Mouse (Mus musculus) embryo, embryonic 9.5 days (tissue): ENCODE measurements around the gene 1700025G04Rik.

Source experiments
- DNase-seq: peaks from one replicate; pipeline ENCODE4 v3.0.0-alpha.2; 2017; ENCODE audit errors: extremely low spot score

1700025G04Rik gene

DNA sequence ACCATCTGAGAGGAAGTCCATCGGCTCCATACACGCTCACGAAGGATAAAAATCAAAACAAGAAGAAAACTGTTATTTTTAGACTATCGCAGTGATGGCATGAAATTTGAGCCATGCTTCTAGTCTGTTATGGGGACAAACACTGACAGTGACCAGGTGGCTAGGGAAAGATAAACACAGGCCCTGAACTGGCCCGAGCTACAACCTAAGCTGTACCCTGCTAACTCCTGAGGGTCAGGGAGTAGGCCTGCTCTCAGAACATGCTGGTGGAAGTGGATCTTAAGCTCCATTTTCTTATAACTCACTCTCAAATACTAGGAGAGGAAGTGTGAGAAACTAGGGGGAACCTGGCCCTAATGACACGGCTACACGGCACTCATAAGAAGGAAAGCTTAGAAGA lies 126.7 kb downstream of the 1700025G04Rik start:
- no peak for DNase-seq

DNA sequence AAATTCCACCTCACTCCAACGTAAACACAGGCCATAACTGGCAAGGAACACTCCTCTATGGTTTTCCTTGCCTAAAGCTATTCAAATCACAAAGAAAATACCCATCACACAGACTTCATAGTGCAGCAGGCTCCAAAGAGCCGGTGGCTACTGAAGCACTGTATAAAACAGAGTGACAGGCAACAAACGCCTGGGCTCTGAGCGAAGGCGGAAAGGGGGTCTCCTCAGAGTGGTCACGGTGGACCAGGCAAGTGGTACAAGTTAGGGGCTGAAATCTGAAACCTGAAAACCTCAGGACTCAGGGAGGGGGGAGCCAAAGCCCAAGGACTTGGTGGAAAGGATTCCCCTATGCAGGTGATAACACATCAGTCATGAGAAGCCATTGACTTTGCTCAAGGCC lies 127.8 kb downstream of the 1700025G04Rik start:
- no peak for DNase-seq

DNA sequence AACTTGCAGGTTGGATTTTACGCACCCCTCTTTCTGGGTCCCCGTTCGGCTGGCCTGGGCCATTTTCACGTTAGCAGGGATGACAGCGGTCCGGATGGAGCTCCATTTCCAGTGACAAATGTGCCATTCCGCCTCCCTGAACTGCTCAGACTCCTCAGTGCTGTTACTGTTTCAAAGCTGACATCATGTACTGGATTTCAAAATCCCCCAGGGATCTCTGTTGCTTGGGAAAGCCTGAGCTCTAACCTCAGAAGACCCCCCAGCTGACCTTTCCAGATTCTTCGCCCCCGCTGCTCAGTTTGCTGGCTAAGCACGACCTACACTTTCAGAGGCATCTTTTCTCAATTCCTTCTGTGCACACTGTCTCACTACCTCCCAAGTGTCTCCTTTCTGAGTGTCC lies 128.7 kb downstream of the 1700025G04Rik start:
- no peak for DNase-seq

DNA sequence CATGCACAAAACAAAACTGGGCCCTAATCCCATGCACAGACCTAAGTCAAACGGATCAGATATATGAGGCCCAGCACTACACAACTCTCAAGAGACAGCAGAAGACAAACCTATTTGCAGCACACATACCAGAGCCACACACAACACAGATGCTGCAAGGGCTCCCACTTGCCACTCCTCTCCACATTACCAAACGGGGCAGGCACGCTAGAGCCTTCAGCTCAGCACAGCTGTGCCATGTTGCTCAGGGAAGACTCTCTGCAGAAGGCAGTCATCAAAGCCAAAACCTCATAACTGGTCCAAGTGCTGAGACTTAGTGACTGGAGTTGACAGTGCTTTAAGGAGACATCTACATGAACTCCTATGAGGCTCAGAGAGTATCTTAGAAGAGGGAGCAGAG lies 130.9 kb downstream of the 1700025G04Rik start:
- DNase-seq, result no peak

DNA sequence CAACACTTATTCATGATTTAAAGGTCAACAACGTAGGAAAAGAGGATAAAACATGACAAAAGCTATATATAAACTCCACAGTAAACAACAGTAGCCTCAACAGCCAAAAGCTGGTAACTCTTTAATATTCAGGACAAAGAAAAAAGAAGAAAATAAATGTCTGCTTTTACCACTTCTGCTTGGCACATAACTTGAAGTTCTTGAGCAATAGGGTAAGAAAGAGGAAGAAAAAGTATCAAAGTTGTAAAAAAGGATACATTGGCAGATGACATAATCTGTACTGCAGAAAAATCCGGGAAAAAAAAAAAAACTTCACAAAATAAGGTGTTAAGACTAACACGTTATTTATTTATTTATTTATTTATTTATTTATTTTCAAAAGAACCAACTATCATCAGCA lies 131.5 kb downstream of the 1700025G04Rik start:
- DNase-seq, result no peak

DNA sequence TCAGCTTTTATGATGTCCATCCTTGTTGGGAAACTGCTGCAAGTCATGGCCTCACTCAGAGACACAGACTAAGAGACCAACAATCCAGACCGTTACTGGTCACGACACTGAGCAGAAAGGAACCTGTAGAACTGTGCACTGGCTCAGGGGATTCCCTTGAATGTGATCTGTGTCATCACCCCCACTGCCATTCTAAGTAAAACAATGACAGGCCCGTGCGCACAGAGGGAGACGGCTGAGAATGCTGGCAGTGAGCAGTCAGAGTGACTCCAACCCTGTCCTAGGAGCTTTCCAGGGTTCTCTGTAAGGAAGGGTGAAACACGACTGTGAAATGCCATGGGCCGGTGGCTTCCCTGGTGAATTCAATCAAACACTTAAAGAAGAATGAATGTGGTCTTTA lies 132.3 kb downstream of the 1700025G04Rik start:
- DNase-seq, result no peak

DNA sequence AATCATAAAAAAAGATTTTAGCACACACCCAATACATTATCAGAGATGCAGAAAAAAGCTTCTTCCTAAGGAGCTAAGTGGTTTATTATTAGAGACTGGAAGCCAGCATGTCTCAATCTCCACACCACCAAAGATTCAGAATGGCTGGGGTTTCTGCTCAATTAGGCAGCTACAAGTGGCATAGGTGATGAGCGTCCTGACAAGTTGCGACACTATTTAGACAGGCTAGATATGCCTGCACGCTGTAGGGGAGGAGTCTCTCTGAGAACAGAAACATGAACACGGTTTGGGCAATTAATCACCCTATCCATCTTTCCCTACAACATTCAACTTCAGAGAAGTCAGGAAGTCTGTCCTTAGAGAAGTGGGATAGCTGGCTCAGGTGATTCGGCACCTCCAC lies 134.1 kb downstream of the 1700025G04Rik start:
- no peak for DNase-seq

DNA sequence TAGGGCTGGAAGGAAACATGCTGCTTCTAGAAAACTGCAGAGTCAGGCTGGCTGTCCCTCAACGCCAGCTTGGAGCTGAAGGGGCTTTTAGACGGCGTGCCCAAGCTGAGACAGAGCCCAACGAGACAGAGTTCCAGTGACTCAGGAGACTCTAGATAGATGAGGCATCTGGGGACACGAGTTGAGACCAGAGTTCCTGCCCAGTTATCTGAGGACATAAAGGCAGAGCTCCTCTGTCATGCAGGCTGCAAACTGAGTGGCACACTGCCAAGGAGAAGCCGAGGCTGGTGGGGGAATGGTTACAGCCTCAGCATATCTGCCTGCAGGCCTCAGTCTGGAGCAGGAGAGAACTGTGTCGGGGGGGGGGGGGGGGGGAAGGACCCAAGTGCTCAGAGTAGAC lies 136.4 kb downstream of the 1700025G04Rik start:
- DNase-seq, result no peak

DNA sequence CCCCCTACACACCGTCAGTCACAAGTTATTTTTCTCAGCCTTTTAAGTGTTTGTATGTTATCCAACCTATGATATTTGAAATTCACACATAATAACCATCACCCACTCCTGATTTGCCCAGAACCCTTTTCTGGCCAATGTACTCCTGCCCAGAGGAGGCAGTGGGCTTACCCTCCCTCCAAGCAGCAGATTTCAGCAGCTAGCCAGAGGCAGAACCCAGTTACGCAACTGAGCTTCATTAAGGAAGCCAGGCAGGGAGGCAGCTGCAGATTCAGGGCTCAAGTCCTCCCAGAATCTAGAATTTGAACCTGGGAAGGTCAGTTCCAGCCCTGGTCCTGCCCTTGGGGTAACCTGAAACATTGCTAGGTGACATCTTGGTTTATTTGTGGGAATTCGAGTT lies 141.9 kb downstream of the 1700025G04Rik start:
- no peak for DNase-seq

DNA sequence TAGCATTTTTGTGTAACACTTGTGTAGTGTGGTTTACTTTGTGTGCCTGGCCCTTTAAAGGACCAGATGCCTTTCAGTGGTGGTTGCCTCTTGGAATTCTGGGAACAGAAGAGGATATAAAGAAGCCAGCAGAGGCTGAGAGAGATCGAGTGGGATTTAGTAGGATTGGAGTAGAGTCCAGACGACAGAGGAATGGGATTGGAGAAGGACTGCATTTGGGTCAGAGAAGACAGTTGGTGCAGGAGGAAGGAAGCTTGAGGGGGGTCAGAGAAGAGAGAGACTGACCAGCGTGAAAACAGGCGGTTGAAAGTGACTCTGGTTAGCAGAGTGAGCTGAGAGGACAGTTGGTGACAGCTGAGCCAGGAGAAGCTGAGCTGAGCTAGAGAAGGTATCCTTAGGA lies 142.4 kb downstream of the 1700025G04Rik start:
- no peak for DNase-seq

DNA sequence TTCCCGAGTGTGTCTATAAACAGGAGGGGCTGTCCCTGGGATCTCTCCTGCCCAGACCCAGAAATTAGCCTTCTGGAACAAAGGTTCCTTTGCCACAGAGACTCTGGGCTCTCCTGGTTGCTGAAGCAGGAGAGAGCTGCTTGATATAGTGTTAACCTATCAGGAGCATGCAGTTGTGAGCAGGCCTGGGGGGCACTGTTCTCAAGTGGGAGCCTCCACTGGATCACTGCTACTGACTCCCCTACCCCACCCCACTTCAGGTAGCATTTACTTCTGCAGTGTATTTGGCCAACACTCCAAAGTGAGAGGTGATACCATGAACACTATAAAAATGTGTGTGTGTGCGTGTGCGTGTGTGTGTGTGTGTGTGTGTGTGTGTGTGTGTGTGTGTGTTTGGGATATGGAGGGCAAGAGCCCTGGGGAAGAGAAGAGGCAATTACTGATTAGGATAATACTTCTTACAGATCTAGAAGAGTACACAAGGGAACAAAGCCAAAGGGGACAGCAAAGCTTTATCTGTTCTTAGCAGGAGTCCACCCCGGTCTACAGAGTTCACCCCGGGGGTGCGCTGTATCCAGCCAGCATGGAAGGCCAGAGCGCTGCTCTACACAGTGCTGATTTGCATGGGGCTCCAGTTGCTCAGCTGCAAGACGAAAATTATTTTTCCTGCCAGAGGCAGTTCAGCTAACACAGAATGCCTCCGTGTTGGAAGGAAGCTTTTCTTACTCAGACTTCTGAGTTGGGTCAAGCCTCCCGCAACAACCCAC lies 145.3 kb downstream of the 1700025G04Rik start:
- DNase-seq, result no peak

DNA sequence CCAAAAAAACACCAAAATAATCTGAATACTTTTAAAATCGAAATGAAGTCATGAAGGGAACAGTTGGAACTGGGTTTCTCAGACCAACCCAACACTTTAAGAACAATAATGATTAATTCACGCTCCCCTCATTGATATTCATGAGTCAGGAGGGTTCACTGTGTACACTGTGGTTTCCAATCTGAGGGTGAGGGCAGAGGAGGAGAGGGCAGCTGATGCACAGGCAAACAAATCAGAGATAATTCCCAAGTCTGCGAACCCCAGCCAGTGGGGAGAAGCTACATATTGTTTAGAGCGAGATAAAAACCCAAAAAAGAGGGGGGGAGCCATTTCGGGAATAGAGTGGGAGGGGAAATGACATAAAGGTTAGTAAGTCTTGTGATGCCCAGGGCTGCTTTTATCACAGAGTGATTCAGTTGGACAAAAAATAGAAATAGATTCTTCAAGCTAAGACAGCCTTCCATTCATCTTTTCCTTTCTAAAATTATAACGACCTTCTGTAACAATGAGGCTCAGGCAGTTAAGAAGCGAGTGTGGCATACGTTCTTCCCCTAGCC lies 146.2 kb downstream of the 1700025G04Rik start:
- DNase-seq, result no peak

DNA sequence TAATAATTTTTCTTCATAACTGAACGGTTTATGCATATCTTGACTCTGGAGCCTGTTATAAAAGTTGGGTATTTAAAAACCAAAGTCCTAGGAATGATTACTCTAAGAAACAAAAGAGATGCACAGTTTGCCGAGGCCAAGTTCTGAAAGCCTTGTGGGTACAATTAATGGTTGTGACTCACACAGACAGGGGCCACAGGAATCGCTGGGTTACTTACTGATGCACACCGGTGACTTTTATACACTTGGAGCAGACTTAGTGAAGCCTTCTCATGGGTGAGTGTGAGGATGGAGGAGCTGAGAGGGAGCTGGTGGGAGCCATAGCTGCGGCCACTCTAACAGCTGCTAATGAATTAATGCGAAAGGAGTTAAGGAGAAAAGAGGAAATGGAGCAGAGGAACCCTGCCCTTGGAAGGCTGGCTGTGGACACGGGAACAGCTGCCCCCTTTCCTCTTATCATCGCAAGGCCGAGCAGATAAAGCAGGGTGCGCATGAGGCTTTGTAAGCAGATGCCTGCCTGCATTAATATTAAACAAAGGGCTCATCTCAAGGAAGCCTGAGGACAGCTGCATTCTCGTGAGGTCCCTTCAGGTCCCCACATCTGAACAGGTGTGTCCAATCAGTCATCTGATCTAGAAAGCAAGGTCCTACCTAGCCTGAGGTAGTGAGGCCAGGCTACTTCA lies 146.8 kb downstream of the 1700025G04Rik start:
- DNase-seq, result no peak

DNA sequence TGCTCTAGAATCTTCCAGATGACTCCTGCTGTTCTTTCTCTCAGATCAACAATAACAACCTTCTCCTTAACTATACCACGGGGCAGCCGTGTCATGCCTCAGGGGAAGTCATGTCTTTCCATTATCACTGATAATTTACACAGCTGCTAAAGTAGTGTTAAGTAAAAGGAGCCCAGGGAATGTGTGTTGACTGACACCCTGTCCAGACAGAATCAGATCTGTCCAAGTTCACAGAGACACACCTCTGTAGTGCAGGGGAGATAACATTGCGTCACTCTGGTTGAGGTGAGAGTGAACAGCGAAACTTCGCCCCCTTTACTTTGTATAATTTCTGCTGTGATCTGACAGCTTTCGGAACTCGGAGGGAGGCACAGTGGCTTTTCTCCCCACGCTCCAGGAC lies 149.9 kb downstream of the 1700025G04Rik start:
- DNase-seq, result no peak

DNA sequence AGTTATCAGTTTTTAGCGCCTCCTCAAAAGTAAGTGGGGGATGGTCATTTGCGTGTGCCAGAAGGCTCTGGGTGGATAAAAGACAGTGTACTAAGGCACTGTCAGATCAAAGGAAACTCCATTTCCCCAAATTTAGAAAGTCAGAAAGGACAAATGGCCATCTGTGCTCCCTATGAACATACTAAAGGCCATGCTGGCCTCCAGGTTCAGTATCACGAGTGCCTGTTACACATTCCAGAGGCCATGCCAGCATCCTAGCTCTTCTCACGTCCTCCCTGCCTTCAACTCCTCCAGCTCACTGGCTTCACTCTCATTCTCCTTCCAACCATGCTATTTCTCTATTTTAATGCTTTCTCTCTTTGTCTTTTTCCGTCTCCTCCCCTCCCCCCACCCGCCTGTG lies 150.4 kb downstream of the 1700025G04Rik start:
- no peak for DNase-seq

DNA sequence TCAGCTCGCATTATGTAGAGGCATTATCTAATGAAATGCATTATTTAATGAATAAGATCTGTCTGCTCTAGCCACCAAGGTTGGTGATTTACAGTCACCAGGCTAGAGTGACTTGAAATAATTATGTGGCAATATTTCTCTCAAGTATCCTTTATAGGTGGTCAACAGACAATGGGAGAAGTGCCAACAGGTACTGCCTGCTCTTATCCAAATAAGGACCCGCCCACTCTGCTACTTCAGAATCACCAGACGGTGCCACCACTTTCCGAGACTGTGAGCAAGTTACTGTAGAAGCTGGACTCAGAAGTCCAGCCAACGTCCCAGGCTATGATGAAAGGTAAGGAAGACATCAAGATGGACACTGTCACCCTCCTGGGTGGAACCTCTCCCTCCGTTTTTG lies 156.3 kb downstream of the 1700025G04Rik start:
- no peak for DNase-seq

DNA sequence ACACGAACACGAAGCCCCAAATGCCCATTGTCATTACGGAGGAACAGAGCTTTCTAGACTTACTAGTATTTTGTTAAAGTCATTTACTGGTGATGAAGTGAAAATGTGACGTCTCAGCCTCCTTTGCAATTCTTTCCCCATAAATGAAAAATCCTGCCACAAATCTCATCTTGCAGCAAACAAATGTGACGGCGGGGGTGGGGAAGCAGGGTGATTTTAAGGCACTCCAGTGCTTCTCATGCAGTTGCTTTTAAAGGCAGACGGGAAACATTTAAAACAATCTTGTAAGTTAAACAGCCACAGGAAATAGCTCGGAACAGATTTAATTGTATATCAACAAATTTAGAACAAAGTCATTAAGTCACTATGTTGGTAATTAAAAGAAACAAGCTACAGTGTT lies 163.1 kb downstream of the 1700025G04Rik start:
- DNase-seq, result no peak

DNA sequence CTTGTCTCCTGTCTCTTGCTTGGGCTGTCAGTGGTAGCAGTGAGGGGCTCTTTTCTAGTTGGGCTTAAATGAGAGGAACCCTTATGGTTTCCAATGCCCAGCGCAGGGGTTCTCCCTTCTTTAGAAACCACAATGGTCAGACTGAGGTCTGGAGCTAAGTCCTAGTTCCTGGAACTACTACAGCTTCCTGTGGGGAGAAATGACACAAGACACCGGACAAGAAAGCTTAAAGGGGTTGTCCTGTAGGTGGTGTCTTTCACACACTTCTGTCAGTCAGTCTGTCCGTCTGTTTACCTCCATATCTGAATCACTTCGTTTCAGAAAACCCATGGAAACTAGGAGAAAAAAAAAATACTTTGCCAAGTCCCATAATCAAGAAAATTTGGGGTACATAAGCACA lies 163.8 kb downstream of the 1700025G04Rik start:
- DNase-seq, result no peak

DNA sequence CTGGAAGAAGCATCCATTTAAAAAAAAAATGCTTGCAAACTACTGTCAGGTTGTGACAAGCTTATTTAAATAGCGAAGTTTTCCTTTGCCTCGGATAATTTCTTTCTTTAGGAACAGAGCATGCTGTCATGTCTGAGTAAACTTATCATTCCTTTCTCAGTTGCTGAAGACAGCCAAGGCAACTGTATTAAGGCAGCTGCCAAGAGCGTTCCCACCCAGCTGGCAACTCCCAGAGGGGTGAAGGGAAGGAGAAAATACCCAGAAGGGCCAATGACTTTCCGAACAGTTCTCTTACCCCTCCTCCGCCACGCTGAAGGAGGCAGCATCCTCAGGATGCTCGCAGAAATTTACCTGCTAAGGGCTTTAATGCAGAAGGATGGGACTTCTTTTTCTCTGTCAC lies 164.2 kb downstream of the 1700025G04Rik start:
- DNase-seq, result no peak

DNA sequence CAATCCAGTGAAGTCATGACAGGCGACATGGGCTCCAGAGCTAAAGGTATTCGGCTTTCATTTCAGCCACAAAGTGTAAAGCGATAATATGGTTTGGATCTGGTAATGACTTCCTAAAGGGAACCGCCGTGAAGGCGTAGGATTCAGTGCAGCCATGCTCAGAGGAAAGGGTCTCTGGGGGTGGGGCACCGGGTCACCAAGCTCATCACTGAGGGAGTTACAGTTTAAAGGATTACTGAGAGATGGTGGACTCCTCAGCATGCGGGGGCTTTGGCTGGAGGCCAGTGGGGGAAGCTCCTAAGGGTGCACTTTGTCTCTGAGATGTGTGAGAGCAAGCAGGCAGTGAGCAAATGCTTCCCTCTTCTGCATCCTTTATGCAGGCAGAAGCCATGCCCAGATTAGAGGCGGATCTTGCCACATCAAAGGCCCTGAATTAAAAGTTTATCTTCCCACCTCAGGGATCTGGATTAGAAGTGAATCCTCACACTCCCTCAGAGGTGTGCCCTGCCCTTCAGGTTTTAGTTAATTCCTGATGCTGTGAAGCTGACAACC lies 171.0 kb downstream of the 1700025G04Rik start:
- DNase-seq, result no peak

DNA sequence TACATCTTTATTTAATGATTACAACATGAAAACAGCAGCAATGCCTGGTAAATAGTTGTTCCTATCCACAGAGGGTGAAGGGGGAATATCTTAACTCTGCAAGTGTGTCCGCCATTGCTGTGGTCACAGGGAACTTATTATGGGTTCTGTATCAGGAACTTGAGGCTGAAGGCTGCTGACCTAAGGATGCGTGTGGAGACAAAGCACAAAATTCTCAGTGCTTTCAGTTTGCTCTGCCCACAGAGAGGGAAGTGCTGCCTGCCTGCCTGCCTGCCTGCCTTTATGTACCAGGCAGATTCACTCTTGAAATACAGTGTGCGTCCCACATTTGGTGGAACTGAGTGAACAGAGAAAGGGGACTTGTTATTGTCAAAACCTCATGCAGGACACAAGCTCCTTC lies 172.2 kb downstream of the 1700025G04Rik start:
- DNase-seq, result no peak

DNA sequence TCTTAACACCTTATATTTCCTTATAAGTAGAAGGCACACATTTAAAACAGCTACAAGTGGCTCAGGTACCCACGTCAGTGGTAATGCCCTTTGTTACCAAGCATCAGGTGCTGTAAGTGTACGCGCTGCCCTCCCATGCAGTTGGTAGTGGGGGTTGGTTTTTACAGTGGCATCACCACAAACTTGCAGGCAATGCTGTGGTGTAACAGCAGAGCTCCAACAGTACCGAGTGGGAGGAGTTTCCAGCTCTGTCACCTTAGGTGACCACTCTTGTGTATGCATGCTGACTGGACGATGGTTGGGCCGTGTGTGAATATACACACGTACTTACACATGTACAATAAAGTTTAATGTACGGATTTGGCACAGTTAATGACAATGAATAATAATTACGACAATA lies 175.4 kb downstream of the 1700025G04Rik start:
- no peak for DNase-seq

DNA sequence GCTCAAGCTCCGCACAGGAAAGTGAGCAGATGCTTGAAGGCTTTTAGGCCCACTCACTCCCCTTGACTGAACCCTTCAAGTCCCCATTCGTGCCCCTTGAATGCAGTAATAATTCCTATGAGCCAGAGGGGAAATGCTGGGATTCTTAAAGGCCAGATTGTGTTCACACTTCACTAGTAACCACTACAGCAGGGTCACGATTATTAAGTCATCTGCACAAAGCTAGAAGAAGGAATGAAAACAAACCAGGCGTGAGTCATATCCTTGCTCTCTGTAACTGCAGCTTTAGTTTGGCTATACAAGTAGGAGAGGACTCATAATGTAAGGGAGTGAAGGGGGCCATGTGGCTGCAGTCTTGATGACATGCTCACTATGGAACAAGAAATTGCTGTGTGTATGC lies 182.9 kb downstream of the 1700025G04Rik start:
- DNase-seq, result no peak
